Mouse (Mus musculus) urinary bladder, postnatal 14 days (tissue): ENCODE measurements around the gene Lysmd1.
"Not testable (repeated sequence)": the region's sequence is repeated elsewhere in the genome, so short reads cannot be mapped to it uniquely, and the experiment has no call there.

ENCODE experiments used
- DNase-seq: peaks from one replicate; pipeline ENCODE4 v3.0.0; 2021; ENCODE audit warnings: low spot score

The Lysmd1 gene

DNA sequence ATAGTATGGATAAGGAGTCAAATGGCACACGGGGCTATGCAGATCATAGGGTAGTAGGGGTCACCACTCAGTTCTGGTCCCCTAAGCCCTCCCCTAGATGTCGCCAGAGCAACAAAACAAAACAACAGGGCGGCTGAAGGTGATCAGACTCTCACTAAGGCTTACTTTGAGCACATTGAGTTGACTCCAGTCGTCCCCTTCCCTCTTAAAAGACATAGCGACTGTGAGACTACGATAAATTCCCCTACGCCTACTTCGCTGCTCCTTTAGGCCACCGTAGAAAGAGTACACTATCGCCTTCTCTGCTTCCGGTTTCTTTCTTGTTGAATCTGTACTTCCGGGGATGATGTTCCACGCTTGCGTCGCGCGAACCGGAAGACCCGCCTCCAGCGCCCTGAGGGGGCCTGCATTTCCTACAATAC is at the start of gene Lysmd1, which contains the start of gene Scnm1:
Gene Lysmd1, plus strand, starts transcription at position 409 of the 422 bp plus-strand sequence.
Gene Scnm1, minus strand, starts transcription at position 332 of the 422 bp plus-strand sequence.
- DNase-seq, result peak; percentile 90

- no peak for DNase-seq
Measured at GRCm38 (mm10) chr3:95088071-95088470, 45.8 kb upstream of the Lysmd1 start.

DNA sequence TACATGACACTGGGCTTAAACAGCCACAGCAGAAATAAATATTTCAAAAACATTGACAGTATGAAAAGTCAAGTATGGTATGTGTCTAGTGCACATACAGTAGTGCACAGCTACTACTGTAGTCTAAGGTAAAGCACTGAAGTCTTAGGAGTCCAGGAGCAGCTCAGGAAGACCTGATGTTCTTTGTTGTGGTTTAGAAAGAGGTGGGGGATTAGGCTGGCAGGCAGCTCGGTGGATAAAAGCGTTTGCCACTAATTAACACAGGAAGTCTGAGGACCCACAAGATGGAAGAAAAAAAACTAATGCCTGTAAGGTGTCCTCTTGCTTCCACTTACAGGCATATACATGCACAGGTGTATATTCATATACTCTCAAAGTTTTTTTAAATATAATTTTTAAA is 33.0 kb upstream of the Lysmd1 start:
- DNase-seq, result no peak

DNA sequence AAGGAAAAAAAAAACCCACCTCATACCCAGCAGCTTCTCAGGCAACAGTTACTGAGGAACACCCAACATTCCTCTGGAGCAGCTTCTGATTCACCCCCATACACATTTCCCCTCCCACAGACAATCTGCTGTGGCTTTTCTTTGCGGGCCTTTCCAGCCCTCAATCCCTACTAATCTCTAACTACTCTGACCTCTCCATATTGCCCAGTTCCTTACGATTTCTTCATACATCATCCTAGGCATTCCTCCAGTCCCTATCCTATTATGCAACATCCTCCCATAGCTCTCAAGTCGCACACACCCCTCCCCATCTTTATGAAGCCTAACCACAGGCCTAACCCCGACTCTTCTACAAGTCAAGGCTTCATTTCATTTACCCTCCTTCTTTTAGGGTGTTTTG is 28.8 kb upstream of the Lysmd1 start:
- no peak for DNase-seq

DNA sequence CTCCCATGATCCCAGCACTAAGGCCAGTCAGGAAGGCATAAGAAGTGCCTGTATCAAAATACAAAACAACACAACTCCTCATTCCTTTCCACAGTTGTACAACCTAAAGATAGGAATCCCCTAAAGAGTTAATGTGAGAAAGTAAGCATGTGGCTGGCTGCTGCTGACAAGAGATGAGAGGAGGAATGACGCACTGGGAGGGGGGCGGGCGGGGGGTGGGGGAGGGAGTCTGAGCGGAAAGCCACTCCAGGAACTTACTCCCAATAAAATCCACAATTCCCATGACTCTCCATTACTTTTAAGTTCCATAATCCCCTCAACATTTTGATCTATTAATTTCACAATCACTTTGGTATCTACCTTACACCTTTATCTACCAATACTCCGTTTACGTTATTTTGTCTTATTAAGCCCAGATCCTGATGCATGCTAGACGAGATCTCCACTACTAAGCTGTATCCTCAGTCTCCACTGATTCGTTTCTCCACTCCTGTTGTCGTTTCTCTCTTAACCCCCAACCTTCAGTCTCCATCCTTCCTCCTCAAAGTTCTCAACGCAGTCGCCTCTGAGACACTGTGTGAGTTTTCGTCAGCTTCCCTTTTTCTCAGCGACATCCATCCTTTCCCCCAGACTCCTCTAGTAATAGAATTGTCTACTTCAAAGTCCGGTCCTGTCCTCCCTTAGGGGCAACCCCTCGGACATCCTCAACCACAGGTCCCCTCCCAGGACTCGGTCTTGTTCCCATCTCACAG is 28.1 kb upstream of the Lysmd1 start:
- DNase-seq, result no peak

GRCm38 (mm10) chr3:95106338-95107117 is 27.4 kb upstream of the Lysmd1 start, which contains the start of gene Pip5k1a:
Pip5k1a (minus strand) TSS chr3:95106930.
- DNase-seq, result peak; percentile 95

DNA sequence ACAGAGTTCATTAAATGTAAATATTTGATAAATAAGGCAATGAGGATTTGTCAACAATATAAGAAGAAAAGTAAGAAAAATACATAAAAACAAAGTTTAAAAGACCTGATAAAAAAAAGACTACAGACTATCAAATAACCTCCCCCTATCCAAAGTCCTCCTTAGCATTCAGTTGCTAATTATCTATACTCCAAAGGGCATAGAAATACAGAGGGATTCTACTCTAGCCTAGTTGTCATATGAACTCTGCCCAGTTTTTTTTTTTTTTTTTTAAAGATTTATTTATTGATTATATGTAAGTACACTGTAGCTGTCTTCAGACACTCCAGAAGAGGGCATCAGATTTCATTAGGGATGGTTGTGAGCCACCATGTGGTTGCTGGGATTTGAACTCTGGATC is 26.6 kb upstream of the Lysmd1 start:
- DNase-seq, result not testable (repeated sequence)

DNA sequence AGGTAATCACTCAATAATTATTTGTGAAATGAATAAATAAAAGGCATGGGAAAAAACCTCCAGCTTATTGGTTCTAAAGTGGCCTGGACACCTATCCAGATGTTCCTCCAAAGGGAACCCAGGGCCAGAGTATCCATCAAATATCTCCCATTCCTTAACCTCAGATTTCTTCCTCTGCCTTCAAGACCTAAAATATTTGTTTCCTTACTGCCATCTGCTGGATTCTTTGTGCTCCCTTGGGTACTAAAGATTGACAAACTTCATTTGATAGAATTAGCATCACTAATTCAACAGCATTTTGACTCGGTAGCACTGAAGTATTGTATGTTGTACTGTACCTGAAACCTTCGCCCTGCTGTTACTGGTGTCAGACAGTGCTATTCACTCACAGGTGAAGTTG is 26.0 kb upstream of the Lysmd1 start:
- DNase-seq, result no peak

- DNase-seq, result peak; percentile 90
Measured at GRCm38 (mm10) chr3:95110911-95111726, 22.8 kb upstream of the Lysmd1 start, which contains the start of gene Vps72. Vps72 (plus strand) TSS chr3:95111022.

DNA sequence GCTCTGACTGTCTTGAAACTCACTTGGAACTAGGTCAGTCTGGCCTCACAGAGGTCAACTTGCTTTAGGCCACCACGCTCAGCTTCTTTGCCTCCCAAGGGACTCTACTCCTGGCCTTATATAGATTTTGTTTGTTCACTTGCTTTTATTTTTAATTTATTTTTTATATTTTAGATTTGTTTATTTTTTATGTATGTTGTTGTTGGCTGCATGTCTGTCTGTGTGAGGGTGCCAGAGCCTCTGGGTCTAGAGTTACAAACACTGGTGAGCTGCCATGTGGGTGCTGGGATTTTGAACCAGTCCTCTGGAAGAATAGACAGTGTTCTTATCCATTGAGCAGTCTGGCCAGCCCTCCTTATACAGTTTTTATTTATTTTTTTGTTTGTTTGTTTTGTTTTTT is 21.1 kb upstream of the Lysmd1 start:
- DNase-seq, result no peak

DNA sequence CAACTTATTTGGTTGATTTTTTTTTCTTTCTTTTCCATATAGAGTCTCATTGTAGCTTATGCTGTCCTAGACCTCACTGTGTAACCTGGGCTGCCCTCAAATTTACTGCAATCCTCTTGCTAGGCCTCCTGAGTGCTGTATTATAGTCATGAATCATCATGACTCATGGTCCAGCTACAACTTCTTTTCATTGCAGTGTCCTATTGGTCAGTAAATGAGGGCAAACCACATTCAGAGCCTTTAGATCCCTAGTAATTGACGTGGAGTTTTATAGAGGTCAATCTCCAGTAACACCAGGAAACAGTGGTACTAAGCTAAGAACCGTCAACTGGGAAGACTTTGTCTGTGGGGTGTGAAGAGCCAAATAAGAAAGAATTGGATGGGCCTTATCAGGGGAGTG is 16.1 kb upstream of the Lysmd1 start:
- no peak for DNase-seq

GRCm38 (mm10) chr3:95121580-95121979 is 12.3 kb upstream of the Lysmd1 start:
- no peak for DNase-seq

DNA sequence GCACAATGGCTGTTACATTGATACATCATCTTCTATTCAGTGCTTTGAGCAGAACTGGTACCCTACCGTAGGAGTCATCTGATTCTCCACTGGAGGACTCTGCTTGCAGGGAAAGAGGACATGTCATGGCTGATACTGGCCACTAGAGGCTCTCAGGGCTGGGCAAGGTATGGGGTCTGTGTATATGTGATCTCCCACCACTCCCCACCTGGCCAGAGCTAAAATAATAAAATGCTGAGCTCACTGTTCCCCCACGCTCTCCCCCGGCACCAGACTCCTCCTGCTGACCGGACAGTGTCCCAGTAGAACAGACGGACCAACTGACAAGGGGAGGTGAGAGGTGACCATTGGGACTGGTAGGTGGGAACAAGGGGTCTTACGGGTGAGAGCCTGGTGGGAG is 9.6 kb upstream of the Lysmd1 start, which contains the start of gene Tmod4:
Gene Tmod4, plus strand, starts transcription at position 231 of the 400 bp plus-strand sequence.
- no peak for DNase-seq

DNA sequence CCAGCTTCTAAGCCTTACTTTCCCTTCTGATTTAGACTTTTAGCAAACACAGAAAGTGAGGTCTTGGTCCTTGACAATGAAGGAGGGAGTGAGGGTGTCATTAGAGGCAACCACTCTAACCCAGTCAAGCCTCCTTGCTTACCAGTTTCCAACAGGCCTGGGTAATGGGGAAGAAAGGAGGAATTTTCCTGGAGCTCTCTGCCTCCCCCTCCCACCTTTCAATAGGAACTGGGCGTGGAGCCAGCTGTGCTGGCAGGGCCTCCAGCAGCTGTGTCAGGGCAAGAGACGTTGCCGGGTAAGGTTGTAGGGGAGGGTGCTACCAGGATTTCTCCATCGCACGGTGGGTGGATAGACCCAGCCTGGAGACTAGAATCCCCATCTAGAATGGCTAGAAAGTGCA is 8.9 kb upstream of the Lysmd1 start:
- no peak for DNase-seq

- no peak for DNase-seq
Measured at GRCm38 (mm10) chr3:95129226-95129651, 4.6 kb upstream of the Lysmd1 start.

GRCm38 (mm10) chr3:95130081-95130480 is 3.8 kb upstream of the Lysmd1 start:
- DNase-seq, result no peak

DNA sequence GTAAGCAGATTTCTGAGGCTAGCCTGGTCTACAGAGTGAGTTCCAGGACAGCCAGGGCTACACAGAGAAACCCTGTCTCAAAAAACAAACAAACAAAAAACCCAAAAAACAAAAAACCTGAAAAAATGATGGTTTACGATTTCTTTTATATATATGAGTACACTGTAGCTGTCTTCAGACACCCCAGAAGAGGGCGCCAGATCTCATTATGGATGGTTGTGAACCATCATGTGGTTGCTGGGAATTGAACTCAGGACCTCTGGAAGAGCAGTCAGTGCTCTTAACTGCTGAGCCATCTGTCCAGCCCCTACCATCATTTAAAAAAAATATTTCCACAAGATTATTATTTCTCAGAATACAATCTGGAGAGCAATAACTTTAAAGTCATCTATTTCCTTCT is 1.5 kb upstream of the Lysmd1 start:
- not testable (repeated sequence) for DNase-seq

DNA sequence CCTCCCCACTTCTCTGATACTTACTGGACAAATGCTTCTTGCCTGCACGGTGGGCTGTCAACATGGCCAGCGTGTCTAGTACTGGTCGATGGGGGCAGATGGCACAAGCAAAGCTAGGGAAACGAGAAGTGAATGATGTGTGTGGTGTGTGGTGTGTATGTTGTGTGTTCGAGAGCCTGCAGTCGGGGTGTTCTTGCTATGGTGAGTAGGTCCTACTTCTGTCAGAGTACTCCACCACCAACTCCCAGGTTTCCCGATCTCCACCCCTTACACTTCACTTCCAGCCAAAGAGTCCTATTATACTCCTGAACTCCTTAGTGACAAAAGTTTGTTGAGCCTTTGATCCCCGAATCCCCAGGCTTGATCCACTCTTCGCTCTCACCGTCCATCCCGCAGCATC is 712 bp upstream of the Lysmd1 start:
- DNase-seq, result no peak

DNA sequence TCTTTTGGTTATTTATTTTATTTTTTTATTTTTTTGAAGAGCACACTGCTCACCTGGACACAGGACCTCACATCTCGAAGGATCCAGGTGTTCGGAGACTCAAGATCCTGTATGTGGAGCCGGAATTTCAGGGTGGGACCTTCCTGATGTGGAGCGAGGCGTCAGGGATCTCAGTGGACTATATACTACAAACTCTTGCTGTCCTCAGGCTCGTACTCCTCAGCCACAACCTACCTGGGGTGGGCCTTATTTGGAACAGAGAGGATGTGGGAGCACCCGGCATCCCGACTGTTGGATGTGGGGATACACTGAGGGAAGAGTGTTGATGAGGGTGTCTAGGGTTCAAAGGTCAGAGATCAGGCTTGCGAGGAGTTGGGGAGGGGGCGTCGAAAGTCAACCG is 245 bp downstream of the Lysmd1 start:
- not testable (repeated sequence) for DNase-seq

- peak; percentile 74 for DNase-seq
Measured at GRCm38 (mm10) chr3:95135023-95135422, 1.1 kb downstream of the Lysmd1 start.

GRCm38 (mm10) chr3:95135433-95136052 is 1.7 kb downstream of the Lysmd1 start:
- no peak for DNase-seq

GRCm38 (mm10) chr3:95136336-95136735 is 2.4 kb downstream of the Lysmd1 start:
- no peak for DNase-seq
